Mouse (Mus musculus) ovary, postnatal 36 days (tissue): ENCODE measurements around the gene Aqp12.

Source experiments
- DNase-seq: peaks from one replicate; pipeline ENCODE4 v3.0.0; 2022; ENCODE audit warnings: low spot score, mixed read lengths

Gene Aqp12

GRCm38 (mm10) chr1:93015136-93015535 lies 9.0 kb downstream of the Aqp12 start:
- no peak for DNase-seq

GRCm38 (mm10) chr1:93018716-93019115 lies 12.6 kb downstream of the Aqp12 start:
- DNase-seq = no peak

GRCm38 (mm10) chr1:93020602-93021001 lies 14.5 kb downstream of the Aqp12 start:
- no peak for DNase-seq

- no peak for DNase-seq
Observed at GRCm38 (mm10) chr1:93026600-93026999, 20.5 kb downstream of the Aqp12 start.

DNA sequence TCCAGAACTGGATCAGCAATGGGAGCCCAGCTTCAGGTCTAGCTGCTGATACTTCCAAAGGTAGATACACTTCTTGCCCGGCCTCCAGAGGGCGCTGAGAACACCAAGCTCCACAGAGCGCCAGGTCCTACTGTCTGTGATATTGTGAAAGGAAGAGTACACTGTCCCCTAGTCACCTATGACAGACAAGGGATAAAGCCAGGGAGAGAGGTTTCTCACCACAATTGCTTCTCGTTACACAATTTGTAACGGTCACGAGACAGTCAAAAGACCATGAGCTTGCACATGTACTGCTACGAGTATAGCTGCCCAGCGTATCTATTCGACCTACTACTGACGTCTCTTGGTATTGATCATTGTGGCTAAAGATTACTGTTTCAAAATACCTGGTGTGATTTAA lies 23.3 kb downstream of the Aqp12 start:
- no peak for DNase-seq

DNA sequence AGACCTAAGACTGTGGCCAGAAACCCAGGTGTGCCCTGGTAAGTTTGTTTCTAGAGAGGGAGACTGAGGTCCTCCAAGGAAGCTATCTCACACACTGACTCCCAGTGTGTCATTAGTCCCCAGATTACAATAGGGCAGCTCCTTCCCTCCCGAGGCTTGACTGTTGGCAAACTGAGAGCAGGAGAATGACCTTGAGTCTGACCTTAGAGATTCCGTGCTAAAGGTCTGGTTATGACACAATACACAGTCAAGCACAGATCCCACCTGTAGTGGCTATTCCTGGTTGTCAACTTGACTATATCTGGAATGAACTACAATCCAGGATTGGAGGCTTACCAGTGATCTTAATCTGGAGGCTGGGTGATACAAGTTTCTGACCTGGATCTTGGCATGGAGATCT lies 23.9 kb downstream of the Aqp12 start:
- no peak for DNase-seq

- no peak for DNase-seq
Observed at GRCm38 (mm10) chr1:93031199-93031598, 25.1 kb downstream of the Aqp12 start.

GRCm38 (mm10) chr1:93033989-93034388 lies 27.9 kb downstream of the Aqp12 start:
- peak; percentile 50 for DNase-seq

- DNase-seq = no peak
Observed at GRCm38 (mm10) chr1:93035981-93036380, 29.8 kb downstream of the Aqp12 start.

GRCm38 (mm10) chr1:93046153-93046789 lies 40.1 kb downstream of the Aqp12 start:
- no peak for DNase-seq

DNA sequence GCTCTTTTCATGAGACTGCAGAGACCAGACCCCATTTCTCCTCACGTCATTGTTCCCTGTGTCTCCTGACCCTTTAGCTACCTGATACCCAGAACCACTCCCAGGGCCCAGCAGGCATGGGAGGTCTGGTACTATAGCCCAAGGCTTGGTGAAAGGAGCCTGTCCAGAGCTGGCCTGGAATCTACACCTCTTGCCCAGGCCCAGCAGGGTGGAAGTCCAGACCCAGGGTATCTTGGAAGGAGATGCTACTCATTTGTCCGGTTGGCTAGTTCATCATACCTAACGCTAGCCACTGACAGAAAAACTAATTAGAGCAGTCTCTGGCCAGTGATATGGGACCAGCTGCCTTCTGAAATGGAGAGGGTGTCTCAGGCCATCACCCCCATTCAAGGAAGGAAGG lies 43.9 kb downstream of the Aqp12 start:
- no peak for DNase-seq

DNA sequence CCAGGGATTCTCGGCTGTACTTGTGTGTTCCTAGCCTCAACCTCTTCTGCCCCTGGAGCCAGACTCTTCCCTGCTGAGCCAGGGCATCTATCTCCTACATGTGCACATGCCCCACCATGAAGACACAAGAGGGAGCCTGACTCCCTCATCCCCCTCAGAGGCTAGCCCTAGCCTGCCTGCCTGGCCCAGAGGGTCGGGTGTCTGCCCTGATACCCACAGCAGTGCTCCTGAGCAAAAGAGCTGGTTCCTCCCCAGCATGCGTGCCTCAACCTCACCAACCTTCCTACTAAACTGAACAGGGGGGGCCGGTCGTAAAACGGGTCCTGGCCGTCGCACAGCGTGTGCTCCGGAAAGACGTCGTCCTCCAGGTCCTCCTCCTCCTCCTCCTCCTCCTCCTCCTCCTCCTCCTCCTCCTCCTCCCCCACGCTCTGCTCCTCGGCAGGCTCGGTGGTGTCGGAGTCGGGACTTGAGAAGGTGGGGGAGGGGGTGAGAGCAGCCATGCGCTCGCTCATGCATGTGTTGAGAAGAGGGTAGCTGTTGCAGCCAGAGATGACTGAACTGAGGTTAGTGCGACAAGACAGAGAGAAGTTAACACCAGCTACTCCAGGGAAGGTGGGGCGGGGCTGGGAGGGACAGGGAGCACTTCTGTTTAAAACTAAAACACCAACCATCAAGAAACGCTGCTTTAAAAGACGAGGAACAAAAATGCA lies 45.1 kb downstream of the Aqp12 start:
- DNase-seq = no peak
